Mouse (Mus musculus) cerebellum, postnatal 4 days (tissue): ENCODE measurements at regions not wholly inside any gene's neighbourhood (a gene's known extent, or its start where the extent isn't known, plus 50 kb on each side); places are given as distances from the start of the nearest gene placed in this dataset.

Source experiments
- DNase-seq, 2 experiments: peaks; one replicate each; pipeline ENCODE4 v3.0.0; 2022; ENCODE audit warnings: low spot score in 2 of 2, mixed read lengths in 1 of 2

- no peak for DNase-seq
Measured at GRCm38 (mm10) chr13:112000696-112001095, 191.9 kb upstream of the Map3k1 start.

- DNase-seq, result peak in 1 of 2 experiments; percentile 45
Measured at GRCm38 (mm10) chr13:112001155-112002025, 192.6 kb upstream of the Map3k1 start.

GRCm38 (mm10) chr13:112002661-112003347 lies 194.0 kb upstream of the Map3k1 start:
- no peak for DNase-seq

GRCm38 (mm10) chr13:112003445-112003844 lies 194.7 kb upstream of the Map3k1 start:
- DNase-seq, result no peak

- no peak for DNase-seq
Measured at GRCm38 (mm10) chr13:112004126-112004525, 195.3 kb upstream of the Map3k1 start.

- no peak for DNase-seq
Measured at GRCm38 (mm10) chr13:112005421-112005820, 196.6 kb upstream of the Map3k1 start.

GRCm38 (mm10) chr13:112008806-112009205 lies 200.0 kb upstream of the Map3k1 start:
- DNase-seq, result no peak

- no peak for DNase-seq
Measured at GRCm38 (mm10) chr13:112009288-112009687, 200.5 kb upstream of the Map3k1 start.

GRCm38 (mm10) chr13:112010464-112010863 lies 201.7 kb upstream of the Map3k1 start:
- no peak for DNase-seq

GRCm38 (mm10) chr13:112012640-112013039 lies 203.8 kb upstream of the Map3k1 start:
- DNase-seq, result no peak

GRCm38 (mm10) chr13:112015083-112015482 lies 206.3 kb upstream of the Map3k1 start:
- DNase-seq, result no peak

GRCm38 (mm10) chr13:112016280-112016679 lies 207.5 kb upstream of the Map3k1 start:
- DNase-seq, result no peak

- DNase-seq, result no peak
Measured at GRCm38 (mm10) chr13:112018497-112019281, 209.9 kb upstream of the Map3k1 start.

GRCm38 (mm10) chr13:112019575-112019974 lies 210.8 kb upstream of the Map3k1 start:
- DNase-seq, result no peak

- no peak for DNase-seq
Measured at GRCm38 (mm10) chr13:112023171-112023570, 214.4 kb upstream of the Map3k1 start.

GRCm38 (mm10) chr13:112024667-112025585 lies 216.1 kb upstream of the Map3k1 start:
- DNase-seq, result no peak

- DNase-seq, result no peak
Measured at GRCm38 (mm10) chr13:112025586-112025950, 216.8 kb upstream of the Map3k1 start.

- DNase-seq, result no peak
Measured at GRCm38 (mm10) chr13:112027736-112028135, 218.9 kb upstream of the Map3k1 start.

- no peak for DNase-seq
Measured at GRCm38 (mm10) chr13:112031061-112031460, 222.3 kb upstream of the Map3k1 start.

- no peak for DNase-seq
Measured at GRCm38 (mm10) chr13:112031631-112032320, 223.0 kb upstream of the Map3k1 start.
